Mouse (Mus musculus) kidney, adult 2 months (tissue): ENCODE measurements around the gene Mgat4b.

Experiments used
- CTCF ChIP-seq: fragments of 200-500 bp; conservative IDR thresholded peaks from 2 replicates; pipeline ENCODE4 v1.5.1; 2011; ENCODE audit warnings: low read depth, mild to moderate bottlenecking, control low read depth, low read length, moderate library complexity, mixed read lengths; ENCODE audit not compliant: insufficient read depth, insufficient read length
- POLR2A ChIP-seq: fragments of 200-500 bp; IDR thresholded peaks from one replicate; pipeline ENCODE4 v1.6.1; 2011; ENCODE audit warnings: low read depth, low read length, control low read depth

DNA sequence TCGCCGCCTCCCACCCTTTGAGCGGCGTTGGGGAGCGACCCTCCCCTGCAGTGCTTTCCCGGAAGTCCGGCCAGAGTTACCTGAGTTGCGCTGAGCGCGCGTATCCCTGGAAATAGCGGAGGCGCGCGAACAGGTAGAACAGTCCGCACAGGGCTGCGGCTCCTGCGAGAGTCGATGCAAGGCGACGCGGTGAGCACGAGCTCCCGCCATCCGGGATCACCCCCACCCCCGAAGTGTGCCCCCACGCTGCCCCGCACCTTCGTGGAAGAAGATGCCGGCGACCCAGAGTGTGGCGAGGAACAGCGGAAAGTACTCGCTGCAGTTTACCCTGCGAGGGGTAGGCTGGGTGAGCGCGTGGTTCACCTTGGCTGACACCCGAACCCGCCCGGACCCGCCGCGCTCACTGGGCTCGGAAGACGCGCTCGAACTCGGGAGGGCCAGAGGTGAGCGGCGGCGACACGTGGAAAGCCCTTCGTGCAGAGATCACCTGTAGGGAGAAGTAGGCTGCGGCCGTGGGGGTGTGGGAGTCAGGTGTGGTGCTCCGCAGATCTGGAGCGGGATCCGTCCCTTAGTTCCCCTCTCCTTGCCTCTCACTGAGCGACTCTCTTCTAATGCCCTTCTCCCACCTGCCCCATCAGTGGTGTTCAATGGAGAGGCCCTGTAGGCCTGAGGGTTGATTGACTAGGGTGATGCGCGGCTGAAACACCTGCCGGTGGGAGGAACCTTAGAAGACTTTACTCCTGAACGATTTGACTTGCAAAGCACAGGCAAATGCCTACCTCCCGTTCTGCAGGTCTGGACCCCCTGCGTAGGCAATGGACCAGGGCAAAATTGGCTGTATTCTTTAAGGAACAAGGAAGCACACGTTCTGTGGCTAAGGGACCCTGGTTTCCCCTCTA, 26.5 kb downstream of the Mgat4b start:
- TF ChIP-seq POLR2A (no peak), CTCF (no peak)
